Mouse (Mus musculus): Measurements from ENCODE around the gene Acbd5.

DNA sequence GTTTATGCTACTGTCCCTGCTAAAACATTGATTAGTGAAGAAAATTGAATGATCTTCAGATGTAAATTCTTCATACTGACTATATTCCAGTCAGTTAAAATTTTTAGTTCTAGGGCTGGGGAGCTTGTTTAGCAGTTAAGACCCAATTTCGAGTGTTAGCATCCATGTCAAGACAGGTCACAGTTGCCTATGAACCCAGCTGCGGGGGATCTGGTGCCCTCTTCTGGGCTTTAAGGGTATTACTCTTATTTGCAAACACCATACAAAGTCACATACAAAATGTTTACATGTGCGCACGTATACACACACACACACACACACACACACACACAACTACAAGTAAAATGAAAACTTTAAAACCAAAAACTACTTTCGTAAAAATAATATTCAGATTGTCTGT, 24.2 kb downstream of the Acbd5 start:
- peak; percentile 30; the same call in 1 of the 2 replicates for TF ChIP-seq CTCF (IDR thresholded peaks at IDR 0.05; ENCODE audit: control insufficient read depth, insufficient read depth, insufficient replicate concordance, low read depth, low read length)
- no peak for TF ChIP-seq POLR2A (IDR thresholded peaks at IDR 0.05; ENCODE audit: control insufficient read depth, low read depth, low read length)

Measured in testis, adult 2 months (tissue).